Mouse (Mus musculus) spleen, adult 2 months (tissue): Measurements from ENCODE around the gene Eef2k.

Experiments
- CTCF ChIP-seq: fragments of 200-500 bp; IDR thresholded peaks from 2 replicates; pipeline ENCODE4 v1.5.1; 2011; ENCODE audit warnings: mild to moderate bottlenecking, inconsistent platforms; ENCODE audit not compliant: insufficient read depth, insufficient read length, insufficient replicate concordance; ENCODE audit errors: extremely low read depth
- POLR2A ChIP-seq: fragments of 200-500 bp; IDR thresholded peaks from 2 replicates; pipeline ENCODE4 v1.6.1; 2011; ENCODE audit warnings: low read depth, low read length, inconsistent platforms

DNA sequence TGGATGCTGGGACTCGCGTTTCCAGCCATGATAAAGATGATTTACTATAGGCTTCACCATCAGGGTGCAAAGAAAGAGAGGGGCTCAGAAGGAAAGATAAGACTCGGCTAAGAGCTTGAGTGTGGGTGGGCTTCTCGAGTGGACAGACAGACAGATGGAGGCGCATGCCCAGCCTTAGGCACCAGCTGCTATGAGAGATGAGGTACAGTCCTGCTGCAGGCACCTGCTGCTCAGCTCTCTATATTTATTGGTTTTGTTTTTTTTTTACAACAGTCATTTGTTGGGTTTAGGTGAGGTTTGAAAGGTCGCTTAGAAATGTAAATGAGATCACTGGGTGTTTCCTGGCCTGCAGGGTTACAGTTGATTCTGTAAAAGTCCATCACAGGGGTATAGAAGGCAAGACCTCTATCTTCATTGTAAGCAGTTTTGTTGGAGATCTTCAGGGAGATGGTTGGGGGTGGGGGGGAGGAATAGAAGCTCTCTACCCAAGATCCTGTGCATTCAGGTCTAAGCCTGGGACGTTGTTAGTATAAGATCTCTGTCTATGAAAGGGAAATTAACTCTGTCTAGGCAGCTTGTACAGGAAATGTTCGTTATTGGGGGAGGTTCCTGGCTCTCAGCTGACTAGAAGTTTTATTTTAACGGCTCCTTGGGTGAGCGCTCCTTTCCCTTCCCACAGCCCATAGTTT is 18.3 kb downstream of the Eef2k start:
- TF ChIP-seq CTCF (no peak), POLR2A (no peak)
